Mouse (Mus musculus): Measurements from ENCODE around the gene Scube1.

- TF ChIP-seq CTCF (IDR thresholded peaks at IDR 0.05; ENCODE audit: borderline replicate concordance, insufficient read depth, low read length) = no peak
- no peak for TF ChIP-seq POLR2A (IDR thresholded peaks at IDR 0.05; ENCODE audit: low read depth, low read length)
Observed at GRCm38 (mm10) chr15:83742018-83742417, 17.2 kb upstream of the Scube1 start.

Data from embryonic fibroblast, embryonic 13.5 days (primary cell).